Comparison of ENCODE assay signal across 8 mouse cellular contexts in genomic region chr9:13297122-13297667, GRCm38 (mm10). TPM values are rescaled to one million over a fixed set of nuclear protein-coding genes. Genes with fewer than 3 reads are reported as not detected.
DNase-seq lines count a peak whose midpoint lies in the region; ATAC-seq lines count a peak whose summit lies in the region.

No protein-coding gene starts in this region.

- H3K27ac ChIP-seq in lung, embryonic 16.5 days (ENCODE audit: low read length), result peak overlapping the region; percentile 88
- H3K27ac ChIP-seq in heart, embryonic 15.5 days, result peak overlapping the region; percentile 84
- 0 out of 2 replicates have a peak overlapping the region, but pooled peaks have one; percentile 19 for H3K27ac ChIP-seq in liver, embryonic 15.5 days (replicated peaks)

- H3K9me3 ChIP-seq in lung, embryonic 16.5 days (ENCODE audit: control insufficient read depth, low read length), result no peaks in the 10 kb centered on the region
- no peaks in the 10 kb centered on the region for H3K9me3 ChIP-seq in heart, embryonic 15.5 days (replicated peaks)
- H3K9me3 ChIP-seq in liver, embryonic 15.5 days (replicated peaks), result no peaks in the 10 kb centered on the region

- H3K4me2 ChIP-seq in lung, embryonic 16.5 days (ENCODE audit: low read depth, low read length), result peak overlapping the region; percentile 67
- H3K4me2 ChIP-seq in heart, embryonic 15.5 days, result peak overlapping the region; percentile 90
- peak overlapping the region; percentile 79 for H3K4me2 ChIP-seq in liver, embryonic 15.5 days

- WGBS in lung, embryonic 16.5 days, result under 1% methylated on average over 12 of the region's 12 CpGs
- 0% methylated on average over 12 of the region's 12 CpGs for WGBS in heart, embryonic 15.5 days
- 2% methylated on average over 12 of the region's 12 CpGs for WGBS in liver, embryonic 15.5 days (ENCODE audit: insufficient replicate concordance)

- peak overlapping the region; percentile 69 for H3K4me3 ChIP-seq in lung, embryonic 16.5 days (ENCODE audit: low read length)
- peak overlapping the region; percentile 62 for H3K4me3 ChIP-seq in heart, embryonic 15.5 days
- peak overlapping the region; percentile 61 for H3K4me3 ChIP-seq in liver, embryonic 15.5 days (replicated peaks)

- no peak for ATAC-seq in lung, embryonic 16.5 days (ENCODE audit: low read depth)
- no peak for ATAC-seq in heart, embryonic 15.5 days (replicated peaks; ENCODE audit: insufficient number of reproducible peaks, insufficient read depth, low FRiP score, low read depth)
- ATAC-seq in liver, embryonic 15.5 days (ENCODE audit: insufficient read depth), result no peak

- no peak for DNase-seq in lung, postnatal 4 days
- peak; percentile 26 for DNase-seq in c-Kit-positive CD71-positive TER-119-positive erythroid progenitor cells, embryonic 14.5 days (ENCODE audit: low spot score)
- DNase-seq in thymus, postnatal 4 days, result peak; percentile 37
- DNase-seq in ovary, postnatal 36 days (ENCODE audit: low spot score), result no peak
- DNase-seq in urinary bladder, postnatal 14 days (ENCODE audit: low spot score), result no peak

- no peaks in the 10 kb centered on the region for H3K36me3 ChIP-seq in lung, embryonic 16.5 days (ENCODE audit: control insufficient read depth, insufficient read depth, low read length)
- no peaks in the 10 kb centered on the region for H3K36me3 ChIP-seq in heart, embryonic 15.5 days
- no peaks in the 10 kb centered on the region for H3K36me3 ChIP-seq in liver, embryonic 15.5 days (replicated peaks)

- no peaks in the 10 kb centered on the region for H3K27me3 ChIP-seq in lung, embryonic 16.5 days (ENCODE audit: control insufficient read depth, insufficient read depth, low read depth, low read length)
- no peaks in the 10 kb centered on the region for H3K27me3 ChIP-seq in heart, embryonic 15.5 days
- no peaks in the 10 kb centered on the region for H3K27me3 ChIP-seq in liver, embryonic 15.5 days

- H3K4me1 ChIP-seq in lung, embryonic 16.5 days (replicated peaks; ENCODE audit: control insufficient read depth, insufficient read depth, low read length), result peaks cover 43% of the 10 kb centered on the region
- H3K4me1 ChIP-seq in heart, embryonic 15.5 days (replicated peaks), result peaks cover 45% of the 10 kb centered on the region
- H3K4me1 ChIP-seq in liver, embryonic 15.5 days (replicated peaks), result peaks cover 34% of the 10 kb centered on the region

- H3K9ac ChIP-seq in lung, embryonic 16.5 days (ENCODE audit: low read length), result peak overlapping the region; percentile 73
- peak overlapping the region; percentile 63 for H3K9ac ChIP-seq in heart, embryonic 15.5 days
- peak overlapping the region; percentile 48; the same call in 1 of the 2 replicates for H3K9ac ChIP-seq in liver, embryonic 15.5 days

RNA-seq across cellular contexts. Expression of gene Maml2, which starts 0.6 kb away (rescaled TPM):
- polyA plus RNA-seq in lung, embryonic 16.5 days (2015; fragmentation: Nextera tagmentation; extraction: Ambion mirVana), result 15.3 and 15.6 TPM in 2 replicates
- polyA plus RNA-seq in heart, embryonic 15.5 days (2015; fragmentation: Nextera tagmentation; extraction: Ambion mirVana), result 9.5 and 10.1 TPM in 2 replicates
- polyA plus RNA-seq in liver, embryonic 15.5 days (2015; fragmentation: Nextera tagmentation; extraction: Ambion mirVana), result 0.84 and 0.90 TPM in 2 replicates

RNA-seq across cellular contexts. Expression of gene Ccdc82, which starts 50.4 kb away (rescaled TPM):
- 14.5 and 16.3 TPM in 2 replicates for polyA plus RNA-seq in lung, embryonic 16.5 days (2015; fragmentation: Nextera tagmentation; extraction: Ambion mirVana)
- polyA plus RNA-seq in heart, embryonic 15.5 days (2015; fragmentation: Nextera tagmentation; extraction: Ambion mirVana), result 7.4 and 7.6 TPM in 2 replicates
- polyA plus RNA-seq in liver, embryonic 15.5 days (2015; fragmentation: Nextera tagmentation; extraction: Ambion mirVana), result 8.4 and 8.7 TPM in 2 replicates

RNA-seq across cellular contexts. Expression of gene Jrkl, which starts 51.6 kb away (rescaled TPM):
- polyA plus RNA-seq in lung, embryonic 16.5 days (2015; fragmentation: Nextera tagmentation; extraction: Ambion mirVana), result 9.3 and 11.1 TPM in 2 replicates
- 7.6 and 8.7 TPM in 2 replicates for polyA plus RNA-seq in heart, embryonic 15.5 days (2015; fragmentation: Nextera tagmentation; extraction: Ambion mirVana)
- polyA plus RNA-seq in liver, embryonic 15.5 days (2015; fragmentation: Nextera tagmentation; extraction: Ambion mirVana), result 2.0 and 2.3 TPM in 2 replicates

Comparison
In these comparisons a context has a peak if more than half of its experiments do, and no peak if none do; other contexts are left out.
1. H3K27ac ChIP-seq: peak in every context shown above with its lines; median percentile 88 in lung, embryonic 16.5 days; 84 in heart, embryonic 15.5 days; 19 in liver, embryonic 15.5 days.
2. DNase-seq: peak in c-Kit-positive CD71-positive TER-119-positive erythroid progenitor cells, embryonic 14.5 days (single experiment) and thymus, postnatal 4 days (single experiment); none in lung, postnatal 4 days (0 of 2), ovary, postnatal 36 days (single experiment) and urinary bladder, postnatal 14 days (single experiment).
3. Peak in every context shown above with its lines, with median percentiles within 50 percentile points of each other: H3K4me2 ChIP-seq, H3K4me3 ChIP-seq and H3K9ac ChIP-seq.